Mouse (Mus musculus): Measurements from ENCODE around the gene Usp32. TPM values are rescaled to one million over a fixed set of nuclear protein-coding genes. Genes with fewer than 3 reads are reported as not detected.

The Usp32 gene
- total and polyA plus RNA-seq, 3 experiments: 9.9 to 163 (median 24.9) TPM

DNA sequence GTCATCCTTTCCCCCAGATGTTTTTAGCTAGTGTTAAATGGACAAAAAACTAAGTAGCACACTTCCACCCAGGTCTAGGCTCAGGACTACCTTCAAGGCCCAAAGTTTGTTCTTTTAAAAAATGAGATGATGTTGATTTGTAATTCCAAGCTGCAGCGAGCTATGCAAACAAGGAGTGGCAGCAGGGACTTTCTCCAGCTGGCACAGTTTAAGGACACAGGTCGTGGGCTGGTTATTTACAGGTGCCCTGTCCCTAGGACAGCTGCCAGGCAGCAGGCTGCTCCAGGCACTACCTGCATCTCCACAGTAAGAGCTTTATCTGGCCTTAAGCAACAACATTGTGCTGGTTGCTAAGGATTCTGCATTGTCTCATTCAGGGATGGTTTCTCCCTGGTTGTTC, 159.3 kb downstream of the Usp32 start:
- DNase-seq (ENCODE audit: low spot score) (no peak), ATAC-seq (ENCODE audit: extremely low read depth, insufficient number of reproducible peaks, low FRiP score, poor library complexity, severe bottlenecking) (no peak)

DNA sequence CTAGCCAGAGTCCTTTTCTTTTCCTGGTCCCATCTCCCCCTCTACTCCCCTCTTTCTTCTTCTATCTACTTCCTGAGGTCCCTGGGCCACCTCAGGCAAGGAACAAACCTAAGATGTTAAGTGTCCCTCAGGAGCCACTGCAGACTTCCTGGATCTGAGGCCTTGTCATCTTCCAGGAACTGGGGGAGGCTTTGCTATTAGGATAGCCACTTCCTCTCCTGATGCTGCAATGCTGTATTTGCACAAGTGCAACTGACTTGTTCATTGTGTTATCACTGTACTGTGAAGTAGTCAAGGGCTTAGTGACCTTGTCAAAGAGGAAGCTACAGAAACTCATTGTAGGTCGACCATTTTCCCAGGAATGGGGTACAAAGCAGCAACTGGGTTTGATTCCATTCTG, 160.6 kb downstream of the Usp32 start:
- no peak for ATAC-seq (ENCODE audit: extremely low read depth, insufficient number of reproducible peaks, low FRiP score, poor library complexity, severe bottlenecking)
- peaks cover 4% of the 10 kb centered on the region; the same call in 1 of the 2 replicates for H3K4me1 ChIP-seq (ENCODE audit: insufficient read depth, low read depth, low read length)

More for the DNA sequence above, 159.3 kb downstream of the Usp32 start:
- no peak overlapping the region for H3K4me3 ChIP-seq (ENCODE audit: low read depth, low read length)
- H3K27me3 ChIP-seq (ENCODE audit: insufficient read depth, low read length): no peaks in the 10 kb centered on the region
- peaks cover 4% of the 10 kb centered on the region; the same call in 1 of the 2 replicates for H3K4me1 ChIP-seq (ENCODE audit: insufficient read depth, low read depth, low read length)
- no peak for TF ChIP-seq POLR2AphosphoS5 (IDR thresholded peaks at IDR 0.05; ENCODE audit: insufficient replicate concordance, low read depth, low read length)
- no peak for TF ChIP-seq TAL1 (conservative IDR thresholded peaks at IDR 0.05; ENCODE audit: low read depth, low read length)
- no peak for TF ChIP-seq CTCF (IDR thresholded peaks at IDR 0.05; ENCODE audit: low read depth, low read length)
- no peak for TF ChIP-seq GATA1 (IDR thresholded peaks at IDR 0.05; ENCODE audit: borderline replicate concordance, low read length)
- TF ChIP-seq GATA2 (IDR thresholded peaks at IDR 0.05; ENCODE audit: borderline replicate concordance, low read depth, low read length): no peak
- H3K9me3 ChIP-seq (replicated peaks): no peaks in the 10 kb centered on the region
- H3K36me3 ChIP-seq (replicated peaks): peaks cover 9% of the 10 kb centered on the region

DNA sequence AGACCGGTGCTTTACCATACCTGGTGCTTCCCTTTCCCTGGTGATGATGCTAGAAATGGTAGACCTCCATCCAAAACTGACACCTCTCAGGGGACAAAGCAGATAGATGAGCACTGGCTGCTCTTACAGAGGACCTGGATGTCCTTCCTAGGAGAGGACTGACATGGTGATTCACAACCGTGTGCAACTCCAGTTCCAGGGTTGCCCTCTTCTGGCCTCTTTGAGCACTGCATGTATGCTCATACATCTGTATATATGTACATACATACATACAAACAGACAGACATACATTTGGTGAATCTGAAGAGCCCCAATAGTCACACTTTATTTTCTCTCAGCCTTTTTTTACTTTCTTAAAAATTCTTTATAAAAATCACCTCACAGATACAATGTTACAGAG, 161.8 kb downstream of the Usp32 start:
- DNase-seq (ENCODE audit: low spot score) (no peak), ATAC-seq (ENCODE audit: extremely low read depth, insufficient number of reproducible peaks, low FRiP score, poor library complexity, severe bottlenecking) (no peak)
- H3K36me3 ChIP-seq (replicated peaks): no peaks in the 10 kb centered on the region
- no peak overlapping the region for H3K4me3 ChIP-seq (ENCODE audit: low read depth, low read length)
- 0 out of 2 replicates have a peak, but pooled peaks have one; percentile 47 for TF ChIP-seq CTCF (IDR thresholded peaks at IDR 0.05; ENCODE audit: low read depth, low read length)
- no peak for TF ChIP-seq POLR2AphosphoS5 (IDR thresholded peaks at IDR 0.05; ENCODE audit: insufficient replicate concordance, low read depth, low read length)
- H3K27me3 ChIP-seq (ENCODE audit: insufficient read depth, low read length): peaks cover 12% of the 10 kb centered on the region
- H3K9me3 ChIP-seq (replicated peaks): no peaks in the 10 kb centered on the region
- H3K4me1 ChIP-seq (ENCODE audit: insufficient read depth, low read depth, low read length): peaks cover 4% of the 10 kb centered on the region; the same call in 1 of the 2 replicates

More for the DNA sequence above, 160.6 kb downstream of the Usp32 start:
- Histone ChIP-seq H3K27me3 (ENCODE audit: insufficient read depth, low read length) (peaks cover 4% of the 10 kb centered on the region), H3K36me3 (replicated peaks) (peaks cover 2% of the 10 kb centered on the region), H3K9me3 (replicated peaks) (no peaks in the 10 kb centered on the region), H3K4me3 (ENCODE audit: low read depth, low read length) (no peak overlapping the region)
- no peak for DNase-seq (ENCODE audit: low spot score)
- TF ChIP-seq TAL1 (conservative IDR thresholded peaks at IDR 0.05; ENCODE audit: low read depth, low read length): no peak
- TF ChIP-seq GATA1 (IDR thresholded peaks at IDR 0.05; ENCODE audit: borderline replicate concordance, low read length): no peak
- TF ChIP-seq POLR2AphosphoS5 (IDR thresholded peaks at IDR 0.05; ENCODE audit: insufficient replicate concordance, low read depth, low read length): no peak
- TF ChIP-seq GATA2 (IDR thresholded peaks at IDR 0.05; ENCODE audit: borderline replicate concordance, low read depth, low read length): no peak
- no peak for TF ChIP-seq CTCF (IDR thresholded peaks at IDR 0.05; ENCODE audit: low read depth, low read length)

DNA sequence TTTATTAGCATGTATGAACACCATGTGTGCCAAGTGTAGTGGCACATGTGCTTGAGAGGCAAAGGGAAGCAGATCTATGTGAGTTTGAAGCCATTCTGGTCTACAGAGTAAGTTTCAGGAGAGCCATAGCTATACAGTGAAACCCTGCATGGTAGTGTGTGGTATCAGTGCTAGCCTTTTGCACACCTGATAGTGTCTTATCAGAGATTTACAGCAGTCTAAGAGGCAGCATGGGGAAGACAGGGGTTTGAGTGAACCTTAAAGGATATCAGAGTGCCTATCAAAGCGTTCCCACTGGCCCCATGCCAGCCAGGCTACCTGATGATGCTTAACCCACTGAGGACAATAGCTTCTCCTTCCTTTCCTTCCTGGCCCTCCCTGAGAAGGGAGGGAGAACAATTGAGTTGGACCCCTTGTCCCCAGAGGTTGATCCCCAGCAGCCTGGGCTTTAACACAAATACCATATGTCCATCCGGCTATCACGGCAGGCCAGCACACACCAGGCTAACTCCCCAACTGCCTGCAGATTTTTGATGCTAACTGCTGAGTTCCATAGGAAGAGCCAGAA, 162.5 kb downstream of the Usp32 start:
- TF ChIP-seq GATA1 (IDR thresholded peaks at IDR 0.05; ENCODE audit: borderline replicate concordance, low read length): no peak
- TF ChIP-seq GATA2 (IDR thresholded peaks at IDR 0.05; ENCODE audit: borderline replicate concordance, low read depth, low read length): no peak
- no peak for TF ChIP-seq CTCF (IDR thresholded peaks at IDR 0.05; ENCODE audit: low read depth, low read length)
- TF ChIP-seq TAL1 (conservative IDR thresholded peaks at IDR 0.05; ENCODE audit: low read depth, low read length): no peak
- TF ChIP-seq POLR2AphosphoS5 (IDR thresholded peaks at IDR 0.05; ENCODE audit: insufficient replicate concordance, low read depth, low read length): no peak
- no peaks in the 10 kb centered on the region for H3K36me3 ChIP-seq (replicated peaks)
- H3K27me3 ChIP-seq (ENCODE audit: insufficient read depth, low read length): peaks cover 17% of the 10 kb centered on the region
- peaks cover 4% of the 10 kb centered on the region; the same call in 1 of the 2 replicates for H3K4me1 ChIP-seq (ENCODE audit: insufficient read depth, low read depth, low read length)
- no peak for DNase-seq (ENCODE audit: low spot score)
- ATAC-seq (ENCODE audit: extremely low read depth, insufficient number of reproducible peaks, low FRiP score, poor library complexity, severe bottlenecking): no peak
- no peak overlapping the region for H3K4me3 ChIP-seq (ENCODE audit: low read depth, low read length)
- H3K9me3 ChIP-seq (replicated peaks): no peaks in the 10 kb centered on the region

DNA sequence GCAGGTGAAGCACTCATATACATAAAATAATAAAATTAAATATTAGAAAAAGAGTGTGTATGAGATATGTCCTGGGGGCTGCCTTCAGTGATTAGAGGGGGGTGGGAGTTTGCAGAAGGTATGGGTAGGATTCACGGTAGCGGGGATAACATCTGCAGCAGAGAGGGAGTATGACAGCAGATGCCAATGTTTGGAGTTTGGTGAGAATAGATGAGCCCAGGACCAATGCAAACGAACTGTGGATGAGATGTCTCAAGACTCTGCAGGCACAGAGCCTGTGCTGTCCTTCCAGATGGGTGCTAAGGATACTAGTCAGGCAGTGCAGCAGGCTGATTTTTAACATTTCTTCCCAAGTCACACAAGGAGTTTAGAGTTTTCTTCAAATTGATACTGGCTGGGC, 163.3 kb downstream of the Usp32 start:
- TF ChIP-seq POLR2AphosphoS5 (IDR thresholded peaks at IDR 0.05; ENCODE audit: insufficient replicate concordance, low read depth, low read length): no peak
- TF ChIP-seq TAL1 (conservative IDR thresholded peaks at IDR 0.05; ENCODE audit: low read depth, low read length): no peak
- TF ChIP-seq GATA2 (IDR thresholded peaks at IDR 0.05; ENCODE audit: borderline replicate concordance, low read depth, low read length): no peak
- no peak for TF ChIP-seq GATA1 (IDR thresholded peaks at IDR 0.05; ENCODE audit: borderline replicate concordance, low read length)
- no peak for TF ChIP-seq CTCF (IDR thresholded peaks at IDR 0.05; ENCODE audit: low read depth, low read length)
- Histone ChIP-seq H3K4me3 (ENCODE audit: low read depth, low read length) (no peak overlapping the region), H3K9me3 (replicated peaks) (no peaks in the 10 kb centered on the region), H3K36me3 (replicated peaks) (no peaks in the 10 kb centered on the region), H3K4me1 (ENCODE audit: insufficient read depth, low read depth, low read length) (peaks cover 4% of the 10 kb centered on the region; the same call in 1 of the 2 replicates), H3K27me3 (ENCODE audit: insufficient read depth, low read length) (peaks cover 22% of the 10 kb centered on the region)
- no peak for DNase-seq (ENCODE audit: low spot score)
- no peak for ATAC-seq (ENCODE audit: extremely low read depth, insufficient number of reproducible peaks, low FRiP score, poor library complexity, severe bottlenecking)

DNA sequence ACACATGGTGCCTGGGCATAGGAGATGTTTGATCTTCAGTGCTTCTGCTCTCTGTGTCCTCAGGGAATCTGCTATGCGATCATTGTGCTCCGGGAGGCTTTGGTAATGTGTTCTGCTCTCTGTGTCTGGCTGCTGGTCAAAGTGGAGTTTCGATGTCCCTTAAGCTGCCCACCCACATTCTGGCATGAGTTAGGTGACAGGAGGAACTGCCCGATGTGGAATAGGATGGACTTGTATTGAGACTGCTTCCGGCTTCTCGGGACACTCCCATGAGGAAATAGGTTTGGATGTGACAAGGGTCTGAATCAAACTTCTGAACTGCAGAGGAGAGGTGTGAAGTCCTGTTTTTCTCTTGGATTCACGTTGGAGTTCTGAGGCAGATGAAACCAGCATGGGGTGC, 165.4 kb downstream of the Usp32 start:
- no peak for DNase-seq (ENCODE audit: low spot score)
- peaks cover 28% of the 10 kb centered on the region for H3K27me3 ChIP-seq (ENCODE audit: insufficient read depth, low read length)
- no peak overlapping the region for H3K4me3 ChIP-seq (ENCODE audit: low read depth, low read length)
- H3K36me3 ChIP-seq (replicated peaks): no peaks in the 10 kb centered on the region
- no peak for ATAC-seq (ENCODE audit: extremely low read depth, insufficient number of reproducible peaks, low FRiP score, poor library complexity, severe bottlenecking)
- peaks cover 4% of the 10 kb centered on the region; the same call in 1 of the 2 replicates for H3K4me1 ChIP-seq (ENCODE audit: insufficient read depth, low read depth, low read length)
- TF ChIP-seq POLR2AphosphoS5 (IDR thresholded peaks at IDR 0.05; ENCODE audit: insufficient replicate concordance, low read depth, low read length) (no peak), GATA1 (IDR thresholded peaks at IDR 0.05; ENCODE audit: borderline replicate concordance, low read length) (no peak), CTCF (IDR thresholded peaks at IDR 0.05; ENCODE audit: low read depth, low read length) (no peak), TAL1 (conservative IDR thresholded peaks at IDR 0.05; ENCODE audit: low read depth, low read length) (no peak), GATA2 (IDR thresholded peaks at IDR 0.05; ENCODE audit: borderline replicate concordance, low read depth, low read length) (no peak)
- no peaks in the 10 kb centered on the region for H3K9me3 ChIP-seq (replicated peaks)
